18 mouse cellular contexts compared by ENCODE assay signal in the genomic region with DNA sequence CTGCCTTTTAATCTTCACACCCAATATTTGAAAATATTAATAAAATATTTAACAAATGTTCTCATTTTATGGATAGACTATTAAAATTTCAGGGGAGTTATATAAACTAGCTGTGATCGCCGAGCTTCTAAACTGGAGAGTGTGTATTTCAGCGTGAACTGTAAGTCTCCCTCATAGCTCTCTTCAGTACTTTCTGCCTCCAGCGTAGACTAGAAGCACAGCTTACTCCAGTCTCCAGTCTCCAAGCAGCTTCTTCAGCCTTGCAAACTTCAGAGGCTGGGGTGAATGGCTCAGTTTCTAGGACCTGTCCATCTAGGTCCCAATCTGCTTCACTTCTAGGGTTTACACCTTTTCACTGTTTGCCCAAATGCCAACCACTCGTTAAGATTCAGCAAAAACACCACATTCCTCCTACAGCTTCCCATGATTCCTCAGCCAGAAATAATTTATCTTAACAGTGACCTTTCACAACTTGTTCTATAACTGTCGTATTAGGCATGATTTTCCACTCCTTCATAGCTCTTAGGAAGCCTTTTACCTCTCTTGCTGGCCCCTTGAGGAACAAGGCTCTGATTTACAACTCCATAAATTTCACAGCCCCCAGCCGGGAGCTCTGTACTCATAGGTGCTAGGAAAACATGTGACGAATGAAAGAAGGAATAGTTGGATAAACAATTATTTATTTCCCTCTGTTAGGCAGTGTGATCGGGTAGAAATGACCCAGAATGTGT. TPM values are rescaled to one million over a fixed set of nuclear protein-coding genes. Genes with fewer than 3 reads are reported as not detected.
DNase-seq lines count a peak whose midpoint lies in the region.
"Had no signal": no experiment of that assay in that cellular context is flagged by ENCODE, and none has a peak within 500 bp of the region (broad histone marks: within the 10 kb centered on the region; RNA-seq: fewer than 3 reads in every experiment).

No protein-coding gene starts in this region.

- peak; percentile 23 for DNase-seq in embryo, embryonic 11 days
- DNase-seq in embryo, embryonic 10 days (ENCODE audit: low spot score) = no peak
- DNase-seq in retina, postnatal 1 day = peak; percentile 4
- no peak for DNase-seq in retina, embryonic 14.5 days (ENCODE audit: low spot score)
- DNase-seq in mesoderm, embryonic 11.5 days (ENCODE audit: low read depth, low spot score) = peak; percentile 53
- no peak for DNase-seq in layer of hippocampus, postnatal 25 days (ENCODE audit: extremely low spot score in 1 of 2, low spot score in 1 of 2)
- DNase-seq in adrenal gland, adult (ENCODE audit: inconsistent age in 2 of 2, low spot score in 1 of 2) = no peak
- DNase-seq: adrenal gland, postnatal 25 days; cerebellum, adult 9-10 months; gastrocnemius, adult 2 months; heart, postnatal 36 days; kidney, adult 2 months; lung, postnatal 4 days; right cerebral cortex, adult 18-20 months; right cerebral cortex, postnatal 4 days; thymus, adult 18-20 months; thymus, postnatal 4 days had no signal

RNA-seq across cellular contexts. Expression of a gene that starts 9.5 kb away (rescaled TPM):
- total RNA-seq in layer of hippocampus, postnatal 25 days (2021) = 1 to 10 TPM; 2.2 to 2.6 TPM
- total RNA-seq: adrenal gland, postnatal 25 days; liver, adult 2 months had no signal

Comparison
In these comparisons a context has a peak if more than half of its experiments do, and no peak if none do; other contexts are left out.
1. DNase-seq: peak in embryo, embryonic 11 days (single experiment), retina, postnatal 1 day (single experiment) and mesoderm, embryonic 11.5 days (single experiment); none in embryo, embryonic 10 days (single experiment), retina, embryonic 14.5 days (single experiment), layer of hippocampus, postnatal 25 days (0 of 2) and adrenal gland, adult (0 of 2).